Mouse (Mus musculus): Measurements from ENCODE around the gene Ilvbl.
"Not testable (repeated sequence)": the region's sequence is repeated elsewhere in the genome, so short reads cannot be mapped to it uniquely, and the experiment has no call there.

The Ilvbl gene

DNA sequence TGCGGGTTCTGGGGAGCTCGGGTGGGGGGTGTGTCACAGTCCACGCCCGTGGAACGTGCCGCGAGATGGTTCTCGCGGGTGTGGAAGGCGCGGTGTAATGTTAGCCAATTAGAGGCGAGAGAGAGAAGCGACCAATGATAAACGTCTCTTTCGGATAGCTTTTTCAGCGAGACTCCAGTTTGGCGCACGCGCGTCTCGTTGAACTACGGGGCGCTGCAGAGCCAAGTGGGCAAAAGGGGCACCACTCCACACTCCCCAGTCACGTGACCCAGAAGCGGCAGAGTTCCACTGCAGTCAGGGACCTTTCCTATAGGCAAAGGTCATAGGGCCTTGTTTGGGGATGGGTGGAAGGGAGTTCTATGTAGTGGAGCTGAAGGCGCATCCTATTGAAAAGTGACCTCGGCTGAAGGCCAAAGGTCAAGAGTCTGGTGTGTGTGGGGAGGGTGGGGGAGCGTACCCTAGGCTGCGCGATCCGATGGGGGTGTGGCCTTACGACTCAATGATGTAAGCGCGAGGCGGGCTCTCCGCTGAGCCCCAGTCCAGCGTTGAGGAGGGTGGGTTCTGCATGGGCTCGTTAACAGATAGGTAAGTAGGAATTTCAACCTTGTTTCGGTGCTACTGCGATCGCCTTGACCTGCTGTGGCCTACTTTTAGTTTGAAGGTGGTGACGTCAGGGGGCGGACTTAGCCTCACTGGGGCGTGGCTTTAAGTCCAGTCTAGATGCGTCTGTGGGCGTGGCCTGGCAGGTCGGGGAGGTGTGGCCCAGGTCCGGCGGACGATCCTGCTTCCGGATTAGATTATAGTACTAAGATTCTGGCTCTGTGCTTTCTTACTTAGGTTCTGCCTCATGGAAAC, at the start of gene Ilvbl:
Ilvbl (plus strand) TSS at position 97 of the 855 bp plus-strand sequence.
- DNase-seq (ENCODE audit: extremely low spot score, low spot score) = peak; percentile 96

DNA sequence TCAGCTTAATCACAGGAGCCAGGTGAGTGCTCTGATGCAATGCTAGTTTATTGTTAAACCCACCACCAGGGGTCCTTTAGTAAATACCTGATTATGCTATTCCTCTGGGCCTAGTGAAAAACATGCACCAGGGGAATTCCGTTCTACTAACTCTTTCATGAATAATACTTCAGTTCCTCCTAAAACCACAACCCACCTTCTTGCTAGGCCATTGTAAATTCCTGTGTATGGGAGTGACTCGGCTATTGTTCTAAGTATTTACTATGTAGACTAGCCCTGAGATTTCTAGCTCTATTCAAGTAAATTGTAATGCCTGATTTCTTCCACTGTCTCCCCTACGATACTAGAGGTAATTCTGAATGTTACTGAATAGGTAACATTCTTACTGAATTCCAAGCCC, 49.1 kb upstream of the Ilvbl start:
- DNase-seq (ENCODE audit: extremely low spot score, low spot score) = not testable (repeated sequence)

- DNase-seq (ENCODE audit: extremely low spot score, low spot score) = no peak
Observed at GRCm38 (mm10) chr10:78525511-78525910, 48.6 kb upstream of the Ilvbl start.

DNA sequence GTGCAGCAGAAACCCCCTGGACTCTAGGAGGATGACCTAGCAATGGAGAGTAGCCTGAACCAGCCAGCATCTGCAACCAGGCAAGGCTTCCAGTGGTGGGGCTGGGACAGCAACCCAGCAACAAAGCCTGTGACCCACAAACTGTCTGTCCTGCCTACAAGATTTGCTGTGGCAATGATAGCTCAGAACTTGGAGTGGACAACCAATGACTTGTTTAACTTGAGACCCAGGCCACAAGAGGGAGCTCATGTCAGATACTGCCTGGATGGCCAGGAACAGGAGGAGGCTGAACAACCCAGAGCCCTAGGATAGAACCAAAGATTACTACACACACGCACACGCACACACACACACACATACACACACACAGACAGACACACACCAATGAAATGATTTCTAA, 33.2 kb upstream of the Ilvbl start:
- no peak for DNase-seq (ENCODE audit: extremely low spot score, low spot score)

DNA sequence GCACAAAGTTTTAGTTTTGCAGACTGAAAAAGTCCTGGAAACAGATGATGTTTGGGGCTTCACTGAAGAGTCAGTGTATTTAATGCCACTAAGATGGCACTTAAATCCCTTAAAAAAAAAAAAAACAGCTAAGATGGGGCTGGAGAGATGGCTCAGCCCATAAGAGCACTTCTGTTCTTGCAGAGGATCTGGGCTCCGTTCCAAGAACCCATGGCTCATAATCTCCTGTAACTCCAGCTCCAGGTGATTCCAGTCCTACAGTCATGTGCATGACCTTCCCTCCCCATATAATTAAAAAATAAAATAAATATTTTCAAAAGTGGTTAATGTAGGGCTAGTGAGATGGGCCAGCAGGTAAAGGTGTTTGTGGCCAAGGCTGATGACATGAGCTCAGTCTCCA, 9.1 kb upstream of the Ilvbl start:
- DNase-seq (ENCODE audit: extremely low spot score, low spot score) = no peak

DNA sequence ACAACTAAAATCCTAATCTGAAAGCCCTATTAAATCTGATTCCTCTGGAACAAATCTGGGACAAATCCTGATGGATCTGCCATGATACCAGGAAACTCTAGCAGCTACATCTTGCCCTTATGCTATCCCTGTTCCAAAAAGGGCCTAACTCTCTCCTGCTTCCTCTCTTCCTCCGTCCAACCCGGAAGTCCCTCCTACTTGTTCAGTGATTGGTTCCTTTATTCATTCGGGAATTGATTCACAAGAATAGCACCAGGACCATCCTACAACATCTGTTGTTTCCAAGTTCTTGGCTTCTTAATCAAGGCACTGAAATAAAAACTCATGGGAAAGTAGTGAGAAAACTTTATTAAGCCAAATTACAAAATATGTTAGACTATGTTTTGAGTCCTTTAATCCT, 5.0 kb upstream of the Ilvbl start:
- no peak for DNase-seq (ENCODE audit: extremely low spot score, low spot score)

GRCm38 (mm10) chr10:78569686-78570085, 4.5 kb upstream of the Ilvbl start:
- no peak for DNase-seq (ENCODE audit: extremely low spot score, low spot score)

DNA sequence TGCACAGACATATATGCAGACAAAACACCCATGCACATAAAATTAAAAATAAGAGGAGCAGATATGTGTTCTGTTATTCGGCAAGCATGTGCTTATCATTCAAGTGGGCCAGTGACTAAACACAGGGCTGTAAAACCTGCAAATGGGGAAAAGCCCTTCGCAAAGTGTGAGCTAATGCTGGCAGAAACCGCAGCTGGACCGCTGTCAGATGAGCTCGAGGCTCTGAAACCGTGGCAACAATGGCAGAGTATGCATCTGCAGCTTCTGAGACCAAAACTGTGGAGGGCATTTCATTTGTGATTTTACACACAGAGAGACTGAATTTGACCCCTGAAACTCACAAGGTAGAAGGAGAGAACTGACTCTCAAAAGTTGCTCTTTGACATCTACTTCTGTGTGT, 3.7 kb upstream of the Ilvbl start:
- DNase-seq (ENCODE audit: extremely low spot score, low spot score) = no peak

DNA sequence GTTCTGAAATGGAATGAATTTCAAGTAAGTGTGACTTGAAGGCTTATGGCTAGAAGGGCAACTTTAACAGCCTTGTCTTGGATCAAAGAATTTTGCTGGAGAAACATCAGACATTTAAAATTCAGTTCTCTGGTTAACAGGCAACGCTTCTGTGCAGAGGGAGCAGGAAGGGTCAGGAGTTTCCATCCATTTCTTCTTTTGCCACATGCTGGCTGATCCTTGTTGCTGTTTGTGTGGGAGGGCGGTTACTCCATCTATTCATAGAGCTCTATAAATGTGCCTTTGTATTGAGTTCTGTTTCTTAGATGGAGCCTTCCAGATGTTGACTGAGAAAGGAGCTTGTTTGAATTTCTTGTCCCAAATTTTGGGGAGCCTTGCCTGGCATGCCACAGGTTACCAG, 3.2 kb upstream of the Ilvbl start:
- no peak for DNase-seq (ENCODE audit: extremely low spot score, low spot score)

- no peak for DNase-seq (ENCODE audit: extremely low spot score, low spot score)
Observed at GRCm38 (mm10) chr10:78573226-78573625, 920 bp upstream of the Ilvbl start.

DNA sequence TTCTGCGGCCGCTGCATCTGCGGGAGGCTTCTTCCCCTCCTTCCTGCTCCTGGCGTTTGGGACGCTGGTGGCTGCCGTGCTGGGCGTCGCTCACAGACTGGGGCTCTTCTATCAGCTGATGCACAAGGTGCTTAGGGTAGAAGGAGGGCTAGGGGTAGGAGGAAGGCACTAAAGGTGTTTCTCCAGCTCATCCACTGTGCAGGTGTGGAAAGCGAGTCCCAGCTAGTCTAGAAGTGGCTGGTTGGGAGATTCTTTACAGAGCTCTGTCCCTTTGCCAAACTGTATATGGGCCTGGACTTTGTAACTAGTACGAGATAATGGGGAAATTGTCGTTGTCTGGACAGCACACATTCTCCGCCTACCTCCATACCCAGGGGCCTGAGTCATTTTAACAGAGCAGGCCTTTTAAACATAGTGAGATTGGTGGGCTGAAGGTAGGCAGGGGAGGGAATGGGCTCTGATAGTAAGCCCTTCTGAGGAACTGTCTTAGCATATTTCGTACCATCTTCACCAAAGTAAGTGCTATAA, 1.0 kb downstream of the Ilvbl start:
- no peak for DNase-seq (ENCODE audit: extremely low spot score, low spot score)

DNA sequence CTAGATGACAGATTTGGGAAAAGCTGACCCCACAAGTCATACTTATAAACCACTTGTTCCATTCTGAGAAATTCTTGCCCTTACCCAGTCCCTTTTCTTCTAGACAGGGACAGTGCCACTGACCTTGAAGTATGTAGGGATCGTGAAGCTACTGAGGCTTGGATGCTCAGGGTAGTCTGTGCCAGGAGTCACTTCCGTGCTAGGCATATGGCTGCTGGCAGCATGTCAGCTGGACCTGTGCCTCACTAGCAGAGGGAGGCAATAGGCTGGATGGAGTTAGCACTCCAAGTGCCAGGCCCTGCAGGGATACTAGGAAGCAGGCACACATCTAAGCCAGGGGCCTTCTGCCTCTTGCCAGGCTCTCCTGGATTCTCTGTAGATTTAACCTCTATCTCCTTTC, 1.5 kb downstream of the Ilvbl start:
- no peak for DNase-seq (ENCODE audit: extremely low spot score, low spot score)

GRCm38 (mm10) chr10:78576435-78577184, 2.5 kb downstream of the Ilvbl start:
- no peak for DNase-seq (ENCODE audit: extremely low spot score, low spot score)

- no peak for DNase-seq (ENCODE audit: extremely low spot score, low spot score)
Observed at GRCm38 (mm10) chr10:78578204-78578603, 4.1 kb downstream of the Ilvbl start.

- DNase-seq (ENCODE audit: extremely low spot score, low spot score) = no peak
Observed at GRCm38 (mm10) chr10:78581121-78581520, 7.0 kb downstream of the Ilvbl start.

DNA sequence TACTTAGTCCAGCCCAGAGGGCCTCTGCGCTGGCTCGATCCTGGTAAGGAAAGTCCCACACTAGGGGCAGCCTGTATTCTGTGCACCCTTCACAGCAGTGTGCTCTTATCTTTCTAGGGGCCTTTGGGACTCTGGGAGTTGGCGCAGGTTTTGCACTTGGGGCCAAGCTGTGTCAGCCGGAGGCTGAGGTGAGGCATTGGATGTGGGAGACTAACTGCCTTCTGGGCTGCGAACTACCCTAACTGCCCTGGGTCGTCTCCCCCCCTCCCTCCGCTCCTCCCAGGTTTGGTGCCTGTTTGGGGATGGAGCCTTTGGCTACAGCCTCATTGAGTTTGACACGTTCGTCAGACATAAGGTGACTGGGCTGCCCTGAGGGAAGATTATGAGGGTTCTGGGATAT, 9.2 kb downstream of the Ilvbl start:
- no peak for DNase-seq (ENCODE audit: extremely low spot score, low spot score)

- no peak for DNase-seq (ENCODE audit: extremely low spot score, low spot score)
Observed at GRCm38 (mm10) chr10:78583939-78584338, 9.8 kb downstream of the Ilvbl start.

DNA sequence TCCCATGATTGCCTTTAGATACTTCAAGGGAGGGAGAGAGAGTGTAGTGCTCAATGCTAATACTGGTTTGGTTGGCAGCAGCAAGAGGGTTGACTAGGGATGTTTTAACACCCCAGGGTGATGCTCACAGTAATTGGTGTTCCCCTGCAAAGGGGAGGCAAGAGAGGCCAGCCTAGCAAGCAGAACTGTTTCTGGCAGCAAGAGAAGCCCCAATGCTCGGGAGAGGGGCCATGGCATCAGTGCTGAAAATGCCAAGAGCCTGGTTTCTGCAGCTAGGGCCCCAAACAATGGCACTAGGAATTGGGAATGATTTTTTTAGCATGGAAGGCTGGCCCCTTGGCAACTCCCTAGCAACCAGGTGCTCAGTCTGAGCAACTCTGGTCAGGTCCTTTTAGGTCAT, 10.8 kb downstream of the Ilvbl start:
- no peak for DNase-seq (ENCODE audit: extremely low spot score, low spot score)

DNA sequence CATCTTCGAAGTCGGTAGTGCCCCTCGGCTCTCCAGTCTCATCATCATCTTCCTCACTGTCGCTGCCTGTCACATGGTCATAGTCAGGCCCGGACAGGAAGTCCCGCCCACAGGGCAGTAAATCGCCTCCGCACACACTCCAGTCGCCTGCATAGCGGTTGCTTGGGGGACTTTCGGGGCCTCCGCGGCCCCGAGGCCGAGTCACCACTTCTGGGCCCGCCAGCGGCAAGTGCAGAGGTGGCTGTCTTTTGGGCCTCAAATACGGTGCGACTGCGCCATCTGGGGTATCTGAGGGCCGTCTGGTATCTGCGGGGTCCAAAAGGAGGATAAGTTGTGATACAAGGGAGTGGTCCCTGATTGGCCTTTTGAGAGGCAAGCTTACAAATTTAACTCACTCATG, 11.5 kb downstream of the Ilvbl start:
- no peak for DNase-seq (ENCODE audit: extremely low spot score, low spot score)

DNA sequence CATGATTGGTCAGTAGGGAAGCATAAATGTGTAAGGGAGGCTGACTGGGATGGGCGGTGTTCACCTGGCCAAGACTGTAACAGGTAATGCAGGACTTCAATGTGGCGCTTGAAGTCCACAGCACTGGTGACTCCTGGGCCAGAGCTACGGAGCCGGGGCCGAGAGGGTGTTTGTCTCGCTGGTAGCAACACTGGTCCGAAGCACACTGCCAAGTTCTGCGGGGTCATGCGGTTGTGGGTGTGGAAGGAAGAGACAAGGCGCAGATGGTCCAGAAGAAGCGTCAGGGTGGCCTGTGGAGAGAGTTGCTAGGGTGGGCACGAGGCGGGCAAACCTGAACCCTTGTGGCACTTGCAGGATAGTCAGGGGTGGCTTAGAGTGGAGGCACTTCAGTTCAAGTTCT, 11.9 kb downstream of the Ilvbl start:
- no peak for DNase-seq (ENCODE audit: extremely low spot score, low spot score)

DNA sequence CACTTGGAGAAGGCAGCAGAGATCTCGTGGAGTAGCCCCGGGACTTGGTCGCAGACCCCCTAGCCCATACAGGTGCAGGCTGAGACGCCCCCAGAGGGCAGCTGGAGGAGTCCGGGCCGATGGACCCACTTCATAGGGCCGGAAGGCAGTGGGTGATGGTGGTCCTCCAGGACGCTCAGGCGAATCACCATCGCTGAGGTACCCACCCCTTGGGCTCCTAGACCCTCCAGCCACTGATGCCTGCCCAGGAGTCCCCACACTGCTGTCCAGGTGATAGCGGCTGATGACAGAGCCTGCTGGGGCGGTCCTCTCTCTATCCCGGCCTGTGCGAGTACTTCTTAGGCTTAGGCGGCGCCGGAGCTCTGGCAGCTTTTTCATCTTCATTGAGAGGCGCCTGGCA, 15.1 kb downstream of the Ilvbl start:
- no peak for DNase-seq (ENCODE audit: extremely low spot score, low spot score)

GRCm38 (mm10) chr10:78589901-78590300, 15.8 kb downstream of the Ilvbl start:
- no peak for DNase-seq (ENCODE audit: extremely low spot score, low spot score)

- DNase-seq (ENCODE audit: extremely low spot score, low spot score) = peak; percentile 23
Observed at GRCm38 (mm10) chr10:78590744-78591143, 16.6 kb downstream of the Ilvbl start.

All from neural tube, embryonic 10.5 days (tissue).